Mouse (Mus musculus) heart, embryonic 12.5 days (tissue): ENCODE measurements around the gene Ripk3. TPM values are rescaled to one million over a fixed set of nuclear protein-coding genes. Genes with fewer than 3 reads are reported as not detected.

Experiments used
- ATAC-seq: fragments of 200-750 bp; cut with Nextera tagmentation; 2 replicates; pipeline ENCODE4 v1.8.0; 2017; ENCODE audit warnings: moderate TSS enrichment, moderate library complexity; ENCODE audit not compliant: insufficient number of reproducible peaks, low FRiP score
- H3K27ac ChIP-seq: fragments of 300-500 bp; sonication (generic); 2 replicates; pipeline ENCODE4 v1.5.1; 2016; ENCODE audit warnings: mild to moderate bottlenecking, moderate library complexity; ENCODE audit not compliant: poor library complexity, severe bottlenecking
- H3K27me3 ChIP-seq: fragments of 300-500 bp; sonication (generic); replicated peaks from 2 replicates; pipeline ENCODE4 v1.6.1; 2016; ENCODE audit warnings: mild to moderate bottlenecking, moderate library complexity
- H3K36me3 ChIP-seq: fragments of 300-500 bp; sonication (generic); 2 replicates; pipeline ENCODE4 v1.6.1; 2016; ENCODE audit warnings: mild to moderate bottlenecking, moderate library complexity
- H3K4me1 ChIP-seq: fragments of 300-500 bp; sonication (generic); replicated peaks from 2 replicates; pipeline ENCODE4 v1.6.1; 2016; ENCODE audit warnings: mild to moderate bottlenecking
- H3K4me2 ChIP-seq: fragments of 300-500 bp; sonication (generic); 2 replicates; pipeline ENCODE4 v1.6.1; 2016; ENCODE audit warnings: mild to moderate bottlenecking, moderate library complexity
- H3K4me3 ChIP-seq: fragments of 300-500 bp; sonication (generic); 2 replicates; pipeline ENCODE4 v1.5.1; 2016; ENCODE audit warnings: mild to moderate bottlenecking
- H3K9ac ChIP-seq: fragments of 300-500 bp; sonication (generic); 2 replicates; pipeline ENCODE4 v1.6.1; 2016; ENCODE audit warnings: mild to moderate bottlenecking, moderate library complexity
- H3K9me3 ChIP-seq: fragments of 300-500 bp; sonication (generic); replicated peaks from 2 replicates; pipeline ENCODE4 v1.6.1; 2016; ENCODE audit warnings: mild to moderate bottlenecking, moderate library complexity
- WGBS: fragments of 180-500 bp; shearing (Covaris S2); methylation state at CpG from one replicate; pipeline ENCODE4 v1.1.7; 2016; 5-methylcytosine and 5-hydroxymethylcytosine counted together
- polyA plus RNA-seq: library from polyadenylated mRNA; unstranded; fragments of >200 nt; fragmentation: Nextera tagmentation; extraction: Ambion mirVana; gene quantifications from 2 replicates; pipeline ENCODE4 v1.2.1, GENCODE M21; 2016

The Ripk3 gene
- polyA plus RNA-seq, 1 experiment from 2014 or later = 19.7 TPM

DNA sequence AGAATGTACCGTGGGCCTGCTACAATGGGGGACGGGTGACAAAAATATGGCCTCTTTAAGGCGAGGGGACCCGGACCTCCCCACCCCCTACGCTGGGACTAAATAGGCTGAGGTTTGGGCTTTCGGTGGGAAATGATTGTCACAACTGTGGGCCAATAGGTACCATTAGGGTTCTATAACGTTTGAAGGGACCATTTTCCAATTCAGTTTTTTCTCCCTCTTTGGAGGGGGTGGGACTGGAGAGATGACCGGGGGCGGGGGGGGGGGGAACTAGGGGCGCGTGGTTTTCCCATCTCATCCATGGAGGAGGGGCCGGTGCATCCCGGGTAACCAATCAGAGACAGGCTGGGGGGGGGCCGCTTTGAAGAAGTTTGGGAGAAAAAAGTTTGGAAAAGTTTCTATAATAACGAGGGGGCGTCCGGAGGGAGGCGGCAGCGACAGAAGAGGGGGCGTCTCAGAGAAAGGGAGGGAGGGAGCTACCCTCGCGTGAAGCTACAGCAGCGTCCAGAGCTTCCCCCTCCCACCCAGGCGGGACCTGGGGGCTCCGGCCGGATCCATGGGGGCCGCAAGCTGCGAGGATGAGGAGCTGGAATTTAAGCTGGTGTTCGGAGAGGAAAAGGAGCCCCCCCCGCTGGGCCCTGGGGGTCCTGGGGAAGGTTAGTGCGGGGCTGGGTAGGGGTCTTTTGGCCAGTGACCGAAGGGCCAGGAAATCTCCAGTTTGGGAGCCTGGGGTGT, 36.0 kb upstream of the Ripk3 start:
- no peaks in the 10 kb centered on the region for H3K9me3 ChIP-seq
- peak overlapping the region; percentile 61 for H3K4me3 ChIP-seq
- no peaks in the 10 kb centered on the region for H3K27me3 ChIP-seq
- peaks cover 44% of the 10 kb centered on the region for H3K4me1 ChIP-seq
- under 1% methylated on average over 32 of the region's 32 CpGs for WGBS
- peak overlapping the region; percentile 78 for H3K9ac ChIP-seq
- no peak for ATAC-seq
- no peaks in the 10 kb centered on the region for H3K36me3 ChIP-seq
- peak overlapping the region; percentile 81 for H3K4me2 ChIP-seq
- H3K27ac ChIP-seq = peak overlapping the region; percentile 92

DNA sequence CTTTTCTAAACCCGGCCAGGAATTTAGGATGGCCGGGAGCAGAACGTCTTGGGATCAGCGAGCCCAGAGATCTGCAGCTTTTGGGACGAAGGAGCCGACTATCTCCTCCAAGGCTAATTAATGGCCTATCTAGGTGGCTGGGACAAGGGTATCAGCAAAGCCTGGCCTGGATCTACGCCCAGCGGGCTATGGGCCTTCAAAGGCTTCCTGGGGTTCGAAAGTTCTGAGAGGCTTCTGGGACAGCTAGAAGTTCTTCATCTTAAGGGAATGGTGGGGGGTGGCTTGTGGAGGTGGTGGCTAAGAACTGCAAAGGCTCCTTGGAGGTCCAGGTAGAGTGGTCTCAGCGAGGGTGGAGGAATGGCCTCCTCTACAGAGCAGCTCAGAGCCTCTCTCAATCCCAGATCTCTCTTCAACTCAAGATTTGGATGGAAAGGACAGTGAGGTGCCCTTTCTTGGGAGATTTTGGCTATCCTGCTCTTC, 35.4 kb upstream of the Ripk3 start:
- H3K9ac ChIP-seq = peak overlapping the region; percentile 78
- H3K4me3 ChIP-seq = peak overlapping the region; percentile 61
- H3K4me2 ChIP-seq = peak overlapping the region; percentile 81
- no peaks in the 10 kb centered on the region for H3K36me3 ChIP-seq
- no peaks in the 10 kb centered on the region for H3K9me3 ChIP-seq
- peak overlapping the region; percentile 92 for H3K27ac ChIP-seq
- WGBS = under 1% methylated on average over 10 of the region's 10 CpGs
- H3K27me3 ChIP-seq = no peaks in the 10 kb centered on the region
- ATAC-seq = no peak
- H3K4me1 ChIP-seq = peaks cover 39% of the 10 kb centered on the region

DNA sequence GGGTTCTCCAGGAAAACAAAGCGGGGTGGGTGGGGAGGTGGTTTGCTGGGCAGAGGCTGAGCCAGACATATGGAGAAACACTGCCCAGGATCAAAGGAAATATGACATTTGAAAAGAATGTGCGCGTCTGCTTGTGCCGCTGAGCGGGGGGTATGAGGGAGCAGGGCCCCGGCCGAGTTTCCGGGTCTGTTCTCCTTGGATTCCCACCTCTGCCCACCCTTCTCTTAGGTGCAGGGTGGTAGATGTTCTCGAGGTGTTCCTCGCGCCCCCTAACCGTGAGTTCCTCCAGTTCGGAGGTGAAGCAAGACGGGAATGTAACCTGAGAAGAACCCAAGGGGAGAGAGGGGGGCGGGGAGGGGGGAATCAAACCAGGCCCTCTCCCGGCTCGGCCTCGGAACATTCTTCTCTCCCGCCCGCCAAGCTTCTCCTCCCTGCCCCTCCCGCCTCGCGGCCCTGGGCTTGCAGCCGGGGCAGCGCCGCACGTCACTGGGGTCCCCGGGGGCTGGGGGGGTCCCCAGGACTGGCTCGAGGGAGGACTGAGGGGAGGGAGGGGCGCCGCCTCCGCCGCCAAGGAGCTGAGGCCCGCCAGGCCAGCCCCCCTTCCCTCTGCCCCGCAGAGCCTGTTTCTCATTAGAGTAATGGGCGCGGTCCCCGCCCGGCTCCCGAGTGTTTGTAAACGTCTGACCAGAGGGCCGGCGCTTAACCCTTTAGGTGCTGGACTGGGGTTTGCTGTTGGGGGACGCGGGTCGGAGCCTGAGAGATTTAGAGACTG, 34.5 kb upstream of the Ripk3 start, which contains the start of gene Nfatc4:
Gene Nfatc4, plus strand, starts transcription at position 154 of the 772 bp plus-strand sequence.
- H3K27me3 ChIP-seq = no peaks in the 10 kb centered on the region
- H3K27ac ChIP-seq = peak within 1 kb of the TSS; percentile 92
- under 1% methylated on average over 46 of the region's 46 CpGs for WGBS
- peak within 1 kb of the TSS; percentile 78 for H3K9ac ChIP-seq
- H3K4me2 ChIP-seq = peak within 1 kb of the TSS; percentile 81
- H3K4me1 ChIP-seq = peaks cover 31% of the 10 kb centered on the region
- H3K4me3 ChIP-seq = peak within 1 kb of the TSS; percentile 61
- no peaks in the 10 kb centered on the region for H3K9me3 ChIP-seq
- no peaks in the 10 kb centered on the region for H3K36me3 ChIP-seq
- ATAC-seq = peak; percentile 83

DNA sequence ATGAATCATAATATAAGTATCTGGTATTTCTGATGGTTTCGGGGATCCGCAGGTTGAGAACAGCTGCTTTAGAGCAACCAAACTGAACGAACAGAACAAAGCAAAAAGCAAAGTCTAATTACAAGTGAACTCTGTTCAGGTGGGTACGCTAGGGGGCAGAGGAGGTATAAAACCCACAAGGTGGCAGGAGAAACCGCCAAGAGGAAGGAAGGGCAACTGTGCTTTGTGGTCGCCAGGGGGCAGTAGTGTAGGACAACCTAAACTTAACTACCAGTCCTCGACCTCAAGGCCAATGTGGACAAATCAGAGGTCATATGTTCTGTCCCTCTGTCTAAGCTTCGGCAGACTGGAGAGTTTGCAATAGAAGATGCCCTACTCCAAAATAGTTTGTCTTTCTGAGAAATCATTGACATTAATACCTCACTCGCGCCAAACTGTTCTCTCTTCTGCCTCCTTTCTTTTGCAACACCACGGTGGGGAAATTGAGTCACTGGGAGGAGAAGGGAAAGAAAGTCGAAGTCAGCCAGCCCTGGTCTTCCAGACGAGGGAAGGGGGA, 33.8 kb upstream of the Ripk3 start:
- peak overlapping the region; percentile 92 for H3K27ac ChIP-seq
- H3K4me2 ChIP-seq = peak overlapping the region; percentile 81
- no peaks in the 10 kb centered on the region for H3K9me3 ChIP-seq
- no peaks in the 10 kb centered on the region for H3K36me3 ChIP-seq
- peak; percentile 30 for ATAC-seq
- H3K4me3 ChIP-seq = peak overlapping the region; percentile 61
- peak overlapping the region; percentile 78 for H3K9ac ChIP-seq
- 5% methylated on average over 12 of the region's 13 CpGs for WGBS
- peaks cover 31% of the 10 kb centered on the region for H3K4me1 ChIP-seq
- no peaks in the 10 kb centered on the region for H3K27me3 ChIP-seq

DNA sequence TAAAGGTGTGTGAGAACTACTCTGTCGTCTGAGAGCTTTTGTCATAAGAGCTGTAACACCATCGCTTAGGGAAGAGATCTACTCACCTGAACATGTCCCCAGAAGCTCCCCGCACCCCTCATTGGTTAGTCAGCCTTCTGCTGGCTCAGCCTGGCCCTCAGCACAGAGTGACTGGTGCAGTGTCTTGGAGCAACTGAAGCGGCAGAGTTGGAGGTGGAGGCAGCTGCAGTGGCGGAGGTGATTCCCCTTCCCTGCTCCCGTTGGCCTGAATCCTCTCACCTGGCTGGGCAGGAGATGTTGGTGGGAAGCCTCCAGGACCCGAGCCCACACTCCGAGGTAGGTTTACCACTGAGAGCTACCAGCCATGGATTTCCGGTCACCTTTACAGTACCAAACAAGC, 31.9 kb upstream of the Ripk3 start:
- 76% methylated on average over 9 of the region's 9 CpGs for WGBS
- Histone ChIP-seq H3K36me3 (no peaks in the 10 kb centered on the region), H3K4me2 (no peak overlapping the region), H3K9ac (no peak overlapping the region), H3K4me1 (peaks cover 20% of the 10 kb centered on the region), H3K9me3 (no peaks in the 10 kb centered on the region), H3K4me3 (no peak overlapping the region), H3K27ac (no peak overlapping the region), H3K27me3 (no peaks in the 10 kb centered on the region)
- ATAC-seq = no peak

DNA sequence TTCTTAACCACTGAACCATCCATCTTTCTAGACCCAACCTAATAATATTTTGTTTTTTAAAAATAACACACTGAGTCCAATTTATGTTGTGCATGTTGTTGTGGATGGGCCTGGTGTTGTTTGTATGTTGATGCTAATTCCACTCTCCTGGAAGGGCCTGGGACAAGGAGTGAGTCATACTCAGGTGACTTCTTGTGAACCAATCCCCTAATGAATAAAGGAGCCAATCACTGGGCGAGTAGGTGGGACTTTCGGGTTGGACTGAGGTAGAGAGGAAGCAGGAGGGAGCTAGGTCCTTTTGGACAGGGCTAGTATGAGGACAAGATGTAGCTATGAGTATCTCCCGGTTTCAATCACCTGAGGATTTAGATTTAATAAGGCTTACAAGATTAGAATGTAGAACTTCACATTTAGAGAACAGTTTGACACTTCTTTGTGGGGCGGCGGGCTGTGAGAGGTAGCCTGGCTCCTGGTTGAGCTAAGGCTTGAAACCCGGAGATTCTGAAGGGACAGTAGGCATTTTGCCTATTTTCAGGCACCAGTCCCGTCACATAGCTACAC, 31.3 kb upstream of the Ripk3 start:
- Histone ChIP-seq H3K27ac (no peak overlapping the region), H3K36me3 (no peaks in the 10 kb centered on the region), H3K4me3 (no peak overlapping the region), H3K27me3 (no peaks in the 10 kb centered on the region), H3K4me2 (no peak overlapping the region), H3K4me1 (peaks cover 18% of the 10 kb centered on the region), H3K9ac (no peak overlapping the region), H3K9me3 (no peaks in the 10 kb centered on the region)
- WGBS = 64% methylated on average over 7 of the region's 7 CpGs
- ATAC-seq = no peak

DNA sequence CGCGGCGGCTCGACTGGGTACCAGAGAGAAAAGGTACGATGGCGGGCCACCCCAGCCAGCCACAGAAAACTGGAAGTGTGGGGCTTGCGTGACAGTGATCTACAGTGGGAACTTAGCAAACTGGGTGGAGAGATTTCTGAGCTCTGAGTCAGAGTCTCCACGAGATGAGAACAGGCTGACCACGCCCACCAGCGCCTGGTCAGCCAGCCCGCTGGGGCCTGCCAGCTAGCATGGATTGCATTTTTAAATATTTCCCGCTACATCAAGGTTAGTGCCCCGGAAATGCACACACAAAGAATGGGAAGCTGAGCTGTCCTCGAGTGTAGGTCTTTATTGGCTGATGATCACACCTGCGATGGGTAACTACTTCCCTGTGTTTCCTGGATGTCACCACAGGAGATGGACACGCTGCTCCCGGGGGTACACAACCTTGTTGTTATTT, 26.7 kb upstream of the Ripk3 start:
- WGBS = 16% methylated on average over 17 of the region's 17 CpGs
- peak; percentile 57 for ATAC-seq
- peak overlapping the region; percentile 52 for H3K4me3 ChIP-seq
- peaks cover 4% of the 10 kb centered on the region for H3K4me1 ChIP-seq
- H3K9me3 ChIP-seq = no peaks in the 10 kb centered on the region
- peak overlapping the region; percentile 65 for H3K9ac ChIP-seq
- H3K36me3 ChIP-seq = no peaks in the 10 kb centered on the region
- no peak overlapping the region for H3K27ac ChIP-seq
- H3K4me2 ChIP-seq = peak overlapping the region; percentile 66
- no peaks in the 10 kb centered on the region for H3K27me3 ChIP-seq

DNA sequence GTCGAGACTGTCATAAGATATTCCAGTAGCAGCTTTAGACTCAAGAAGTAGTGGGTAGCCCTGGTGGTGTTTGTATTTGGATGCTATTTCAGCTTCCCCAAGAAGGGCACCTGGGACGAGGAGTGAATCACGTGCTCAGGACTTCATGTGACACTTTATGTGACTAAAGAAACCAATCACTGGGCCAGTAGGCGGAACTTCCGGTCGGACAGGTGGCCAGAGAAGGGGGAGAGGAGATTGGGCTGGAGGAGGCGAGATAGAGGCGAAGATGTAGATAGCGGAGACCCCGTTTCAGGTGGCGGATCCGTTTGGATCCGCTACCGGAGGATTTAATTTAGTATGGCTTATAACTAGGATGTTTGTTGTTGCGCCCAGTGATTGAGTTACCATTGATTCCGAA, 26.2 kb upstream of the Ripk3 start:
- no peak overlapping the region for H3K27ac ChIP-seq
- WGBS = 19% methylated on average over 16 of the region's 16 CpGs
- no peak for ATAC-seq

DNA sequence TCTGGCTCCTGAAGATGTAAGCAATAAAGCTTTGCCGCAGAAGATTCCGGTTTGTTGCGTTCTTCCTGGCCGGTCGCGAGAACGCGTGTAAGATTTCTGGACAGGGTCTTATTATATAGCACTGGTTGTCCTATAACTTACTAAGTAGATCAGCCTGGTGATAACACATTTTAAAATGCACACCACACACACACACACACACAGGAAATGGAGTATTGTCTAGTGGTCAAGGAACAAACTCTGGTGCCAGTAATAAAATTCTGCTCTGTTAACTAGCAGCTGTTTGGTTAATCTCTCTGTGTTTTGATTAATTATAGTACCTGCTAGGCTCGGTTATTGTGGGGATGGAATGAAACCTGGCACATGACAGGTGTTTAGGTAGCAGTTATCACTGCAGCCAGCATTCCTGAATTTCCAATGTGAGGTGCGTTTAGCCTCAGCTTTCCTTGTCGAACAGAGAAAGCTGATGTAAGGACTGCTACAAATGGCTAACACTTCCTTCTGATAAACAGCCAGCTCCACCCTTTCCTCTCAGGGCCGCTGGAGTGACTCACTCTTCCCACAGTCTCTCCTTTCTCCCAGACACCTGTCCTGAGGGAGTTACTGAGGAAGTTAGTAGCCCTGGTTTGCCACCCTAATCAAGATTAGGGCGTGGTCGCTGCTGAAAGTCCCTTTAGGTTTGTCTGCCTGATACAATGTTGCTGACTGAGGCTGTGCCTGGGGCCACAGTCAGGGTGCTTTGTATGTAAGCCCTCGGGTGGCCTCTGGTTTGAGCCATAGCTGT, 6.9 kb upstream of the Ripk3 start:
- H3K9me3 ChIP-seq = 0 out of 2 replicates have a peak, but pooled peaks cover 2% of the 10 kb centered on the region
- ATAC-seq = peak; percentile 75
- no peak overlapping the region for H3K4me2 ChIP-seq
- H3K27ac ChIP-seq = peak overlapping the region; percentile 73
- no peak overlapping the region for H3K9ac ChIP-seq
- 67% methylated on average over 15 of the region's 15 CpGs for WGBS
- no peaks in the 10 kb centered on the region; the same call in 1 of the 2 replicates for H3K4me1 ChIP-seq
- H3K36me3 ChIP-seq = no peaks in the 10 kb centered on the region
- H3K27me3 ChIP-seq = no peaks in the 10 kb centered on the region
- H3K4me3 ChIP-seq = no peak overlapping the region

More for the DNA sequence above, 26.2 kb upstream of the Ripk3 start:
- Histone ChIP-seq H3K9me3 (no peaks in the 10 kb centered on the region), H3K4me1 (peaks cover 4% of the 10 kb centered on the region), H3K4me3 (peak overlapping the region; percentile 52), H3K36me3 (no peaks in the 10 kb centered on the region), H3K9ac (peak overlapping the region; percentile 65), H3K27me3 (no peaks in the 10 kb centered on the region), H3K4me2 (peak overlapping the region; percentile 66)

DNA sequence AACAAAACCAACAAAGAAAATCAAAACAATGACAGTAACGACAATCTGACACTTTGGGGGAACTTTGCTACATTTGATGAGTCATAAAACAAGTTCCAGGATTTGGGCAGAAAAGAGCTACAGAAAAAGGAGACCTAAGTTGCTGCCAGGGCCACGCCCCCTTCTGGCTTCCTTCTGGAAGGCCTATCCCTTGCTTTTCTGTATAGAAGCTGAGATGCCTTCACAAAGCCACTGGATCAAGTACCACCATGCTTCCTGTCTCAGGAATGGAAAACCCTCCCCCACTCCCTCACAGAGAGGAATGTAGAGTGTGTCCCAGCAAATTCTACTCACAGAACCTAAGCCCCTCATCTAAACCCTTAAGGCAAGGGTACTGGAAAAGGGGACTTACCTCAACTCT, 5.3 kb upstream of the Ripk3 start:
- H3K36me3 ChIP-seq = no peaks in the 10 kb centered on the region
- H3K4me3 ChIP-seq = no peak overlapping the region
- H3K9ac ChIP-seq = no peak overlapping the region
- no peaks in the 10 kb centered on the region; the same call in 1 of the 2 replicates for H3K4me1 ChIP-seq
- peaks cover 11% of the 10 kb centered on the region for H3K27me3 ChIP-seq
- 61% methylated on average over 2 of the region's 2 CpGs for WGBS
- no peak overlapping the region for H3K4me2 ChIP-seq
- no peak overlapping the region for H3K27ac ChIP-seq
- H3K9me3 ChIP-seq = 0 out of 2 replicates have a peak, but pooled peaks cover 2% of the 10 kb centered on the region
- ATAC-seq = no peak
